Mouse (Mus musculus): ENCODE data around the gene Entpd7. TPM values are rescaled to one million over a fixed set of nuclear protein-coding genes. Genes with fewer than 3 reads are reported as not detected.

Gene Entpd7
- total and polyA plus RNA-seq, 2 experiments from 2014 or later = 6.9 to 8.2 TPM

DNA sequence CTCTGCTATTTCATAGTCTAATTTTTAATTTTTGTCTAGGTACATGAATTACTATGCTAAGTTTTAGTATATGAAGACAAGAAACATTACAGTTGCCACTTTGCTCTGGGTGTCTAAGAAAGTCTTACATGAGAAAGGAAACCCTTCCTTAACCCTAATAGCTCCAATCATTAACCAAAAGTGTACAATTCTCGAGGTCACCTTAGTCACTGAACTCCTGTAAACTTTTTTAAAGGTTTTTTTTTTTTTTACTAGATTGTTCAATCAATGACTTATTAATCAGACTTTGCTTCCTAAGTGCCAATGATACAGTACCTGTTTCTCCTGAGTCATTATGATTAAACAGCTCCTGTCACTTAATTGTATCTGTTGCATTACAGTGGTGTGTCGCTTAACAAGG is 87.8 kb downstream of the Entpd7 start:
- no peak for ATAC-seq (ENCODE audit: low FRiP score)
- no peak for TF ChIP-seq CTCF (IDR thresholded peaks at IDR 0.05)
- 78% methylated on average over 2 of the region's 2 CpGs for WGBS

DNA sequence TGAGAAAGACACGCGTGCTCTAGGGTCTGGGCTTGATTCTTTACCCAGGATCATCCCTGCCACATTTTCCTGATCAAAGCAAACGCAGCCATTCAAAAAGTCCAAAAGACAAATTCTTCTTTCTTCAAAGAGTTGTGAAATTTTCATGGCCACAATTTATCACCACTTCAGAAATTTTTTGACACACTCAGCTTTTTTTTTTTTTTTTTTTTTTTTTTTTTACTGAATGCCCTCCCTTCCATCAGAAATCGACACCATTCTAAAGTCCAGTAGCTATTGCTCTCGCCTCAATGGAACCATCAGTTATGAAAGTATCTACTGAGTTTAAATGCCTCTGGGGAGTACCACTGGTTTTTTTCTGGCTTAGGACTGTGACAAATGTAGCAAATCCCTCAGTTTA is 90.9 kb downstream of the Entpd7 start:
- no peak for TF ChIP-seq CTCF (IDR thresholded peaks at IDR 0.05)
- H3K36me3 ChIP-seq (ENCODE audit: insufficient read depth, low read length) = no peaks in the 10 kb centered on the region
- ATAC-seq (ENCODE audit: low FRiP score) (no peak), DNase-seq (ENCODE audit: low spot score) (no peak)
- no peak overlapping the region for H3K4me3 ChIP-seq (ENCODE audit: low read depth, low read length)
- no peak overlapping the region for H3K27ac ChIP-seq (ENCODE audit: low read depth, low read length)
- 90% methylated on average over 5 of the region's 5 CpGs for WGBS
- H3K27me3 ChIP-seq (ENCODE audit: insufficient read depth, low read length) = no peaks in the 10 kb centered on the region
- no peaks in the 10 kb centered on the region for H3K9me3 ChIP-seq (ENCODE audit: low read length)
- no peak overlapping the region for H3K9ac ChIP-seq (replicated peaks; ENCODE audit: low read length, poor library complexity, severe bottlenecking)
- no peak overlapping the region for H3K4me2 ChIP-seq (ENCODE audit: low read depth, low read length, poor library complexity, severe bottlenecking)
- no peaks in the 10 kb centered on the region for H3K4me1 ChIP-seq (ENCODE audit: insufficient read depth, low read length)

More for the DNA sequence above, 87.8 kb downstream of the Entpd7 start:
- Histone ChIP-seq H3K9me3 (ENCODE audit: low read length) (no peaks in the 10 kb centered on the region), H3K36me3 (ENCODE audit: insufficient read depth, low read length) (no peaks in the 10 kb centered on the region), H3K4me3 (ENCODE audit: low read depth, low read length) (no peak overlapping the region), H3K27me3 (ENCODE audit: insufficient read depth, low read length) (no peaks in the 10 kb centered on the region), H3K4me1 (ENCODE audit: insufficient read depth, low read length) (no peaks in the 10 kb centered on the region), H3K27ac (ENCODE audit: low read depth, low read length) (no peak overlapping the region), H3K9ac (replicated peaks; ENCODE audit: low read length, poor library complexity, severe bottlenecking) (no peak overlapping the region), H3K4me2 (ENCODE audit: low read depth, low read length, poor library complexity, severe bottlenecking) (no peak overlapping the region)
- DNase-seq (ENCODE audit: low spot score) = no peak

DNA sequence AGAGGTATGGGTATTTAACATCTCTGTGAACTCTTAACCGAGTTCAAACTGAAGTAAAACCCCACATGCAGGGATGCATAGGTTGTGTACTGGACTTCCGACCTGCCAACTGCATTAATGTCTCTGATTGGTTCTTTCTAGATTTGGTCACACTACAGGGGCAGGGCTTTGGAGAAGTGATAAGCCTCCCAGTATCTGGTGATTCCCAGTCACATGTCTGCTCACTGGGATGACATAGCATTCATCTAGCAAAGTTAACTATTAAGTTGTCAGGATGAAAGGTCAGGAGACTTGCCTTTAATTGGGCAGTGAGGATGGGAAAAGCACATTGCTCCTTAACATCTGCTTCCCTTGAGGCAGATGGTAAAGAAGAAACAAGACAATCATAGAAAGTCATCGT is 92.5 kb downstream of the Entpd7 start, which contains the start of gene Abcc2:
Gene Abcc2 (plus strand): TSS at position 213 of the 400 bp plus-strand sequence.
- Histone ChIP-seq H3K9ac (replicated peaks; ENCODE audit: low read length, poor library complexity, severe bottlenecking) (no peak within 1 kb of the TSS), H3K36me3 (ENCODE audit: insufficient read depth, low read length) (no peaks in the 10 kb centered on the region), H3K4me2 (ENCODE audit: low read depth, low read length, poor library complexity, severe bottlenecking) (no peak within 1 kb of the TSS), H3K27ac (ENCODE audit: low read depth, low read length) (no peak within 1 kb of the TSS), H3K4me1 (ENCODE audit: insufficient read depth, low read length) (no peaks in the 10 kb centered on the region), H3K9me3 (ENCODE audit: low read length) (no peaks in the 10 kb centered on the region), H3K4me3 (ENCODE audit: low read depth, low read length) (no peak within 1 kb of the TSS), H3K27me3 (ENCODE audit: insufficient read depth, low read length) (no peaks in the 10 kb centered on the region)
- DNase-seq (ENCODE audit: low spot score) (no peak), ATAC-seq (ENCODE audit: low FRiP score) (no peak)
- WGBS = 84% methylated on average over 3 of the region's 3 CpGs
- TF ChIP-seq CTCF (IDR thresholded peaks at IDR 0.05) = no peak

Other genes with a start within 250 kb of the Entpd7 start
- 7.5 and 9.7 TPM in 2 replicates for gene Cnnm1, start 249.2 kb upstream of the Entpd7 start, total RNA-seq (2014; rRNA removed)
- 2.7 and 3.3 TPM in 2 replicates for gene Cnnm1, start 249.2 kb upstream of the Entpd7 start, polyA plus RNA-seq (2015; fragmentation: Nextera tagmentation; extraction: Ambion mirVana)
- 89.8 and 103 TPM in 2 replicates for gene Got1, start 165.1 kb upstream of the Entpd7 start, total RNA-seq (2014; rRNA removed)
- gene Got1, start 165.1 kb upstream of the Entpd7 start, polyA plus RNA-seq (2015; fragmentation: Nextera tagmentation; extraction: Ambion mirVana) = 121 and 129 TPM in 2 replicates
- 0.05 TPM in 1 of 2 replicates, not detected in the other for gene Nkx2-3, start 77.3 kb upstream of the Entpd7 start, total RNA-seq (2014; rRNA removed)
- gene Nkx2-3, start 77.3 kb upstream of the Entpd7 start, polyA plus RNA-seq (2015; fragmentation: Nextera tagmentation; extraction: Ambion mirVana) = 0.12 TPM in 1 of 2 replicates, not detected in the other
- gene Slc25a28, start 14.8 kb upstream of the Entpd7 start, total RNA-seq (2014; rRNA removed) = 43.8 and 48.3 TPM in 2 replicates
- 15.2 and 15.5 TPM in 2 replicates for gene Slc25a28, start 14.8 kb upstream of the Entpd7 start, polyA plus RNA-seq (2015; fragmentation: Nextera tagmentation; extraction: Ambion mirVana)
- gene Cutc, start 63.3 kb downstream of the Entpd7 start, total RNA-seq (2014; rRNA removed) = 2.7 and 5.2 TPM in 2 replicates
- 7.8 and 8.0 TPM in 2 replicates for gene Cutc, start 63.3 kb downstream of the Entpd7 start, polyA plus RNA-seq (2015; fragmentation: Nextera tagmentation; extraction: Ambion mirVana)
- 22.3 and 32.7 TPM in 2 replicates for gene Cox15, start 63.3 kb downstream of the Entpd7 start, total RNA-seq (2014; rRNA removed)
- gene Cox15, start 63.3 kb downstream of the Entpd7 start, polyA plus RNA-seq (2015; fragmentation: Nextera tagmentation; extraction: Ambion mirVana) = 9.4 and 10.6 TPM in 2 replicates
- 0.09 and 0.22 TPM in 2 replicates for gene Abcc2, start 92.5 kb downstream of the Entpd7 start, total RNA-seq (2014; rRNA removed)
- 0.07 and 0.11 TPM in 2 replicates for gene Abcc2, start 92.5 kb downstream of the Entpd7 start, polyA plus RNA-seq (2015; fragmentation: Nextera tagmentation; extraction: Ambion mirVana)

Measured in midbrain, postnatal 0 days (tissue).